16 mouse cellular contexts compared by ENCODE assay signal in the genomic region with DNA sequence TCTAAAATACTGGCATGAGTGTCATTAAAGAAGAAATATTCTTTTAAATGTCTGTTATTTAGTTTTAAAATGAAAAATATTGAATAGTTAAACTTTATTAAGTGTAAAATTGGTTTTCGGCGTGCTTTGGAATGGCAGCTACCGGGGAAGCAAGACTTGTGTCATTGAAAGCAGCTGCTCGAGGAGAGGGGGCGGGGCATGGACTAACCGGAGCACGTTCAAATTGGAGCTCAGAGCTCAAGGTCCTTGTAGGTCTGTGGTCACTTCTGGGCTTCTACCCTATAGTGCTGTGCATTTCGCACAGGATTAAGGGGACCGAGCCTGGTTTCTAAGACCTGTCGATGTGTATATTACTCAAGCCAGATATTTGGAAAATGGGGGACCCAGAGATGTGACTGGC.
DNase-seq lines count a peak whose midpoint lies in the region; ATAC-seq lines count a peak whose summit lies in the region.
"Had no signal": no experiment of that assay in that cellular context is flagged by ENCODE, and none has a peak within 500 bp of the region (broad histone marks: within the 10 kb centered on the region; RNA-seq: fewer than 3 reads in every experiment).

No protein-coding gene starts in this region.

- H3K4me2 ChIP-seq in heart, embryonic 12.5 days: no peak overlapping the region
- H3K4me2 ChIP-seq in limb, embryonic 11.5 days (ENCODE audit: low read depth, severe bottlenecking): no peak overlapping the region
- no peak overlapping the region for H3K4me2 ChIP-seq in embryonic facial prominence, embryonic 14.5 days (ENCODE audit: low read depth, low read length)
- no peak overlapping the region for H3K4me2 ChIP-seq in liver, embryonic 11.5 days
- H3K4me2 ChIP-seq: embryonic facial prominence, embryonic 12.5 days; forebrain, embryonic 13.5 days; intestine, embryonic 15.5 days; neural tube, embryonic 13.5 days had no signal

- intact Hi-C loops in heart, postnatal 14 days (cut with DNase I): no loop called here

- no peak overlapping the region for H3K4me3 ChIP-seq in heart, embryonic 12.5 days
- no peak overlapping the region for H3K4me3 ChIP-seq in limb, embryonic 11.5 days (ENCODE audit: low read depth, low read length)
- H3K4me3 ChIP-seq in limb, embryonic 10.5 days: no peak overlapping the region
- no peak overlapping the region for H3K4me3 ChIP-seq in embryonic facial prominence, embryonic 14.5 days (ENCODE audit: low read depth, low read length)
- no peak overlapping the region for H3K4me3 ChIP-seq in liver, embryonic 11.5 days (ENCODE audit: low read depth, low read length)
- H3K4me3 ChIP-seq: embryonic facial prominence, embryonic 12.5 days; forebrain, embryonic 13.5 days; intestine, embryonic 15.5 days; neural tube, embryonic 13.5 days had no signal

- no peaks in the 10 kb centered on the region for H3K9me3 ChIP-seq in heart, embryonic 12.5 days (replicated peaks)
- no peaks in the 10 kb centered on the region for H3K9me3 ChIP-seq in limb, embryonic 11.5 days (ENCODE audit: control insufficient read depth, low read length)
- H3K9me3 ChIP-seq in limb, embryonic 10.5 days (replicated peaks): no peaks in the 10 kb centered on the region
- H3K9me3 ChIP-seq in embryonic facial prominence, embryonic 14.5 days (ENCODE audit: control insufficient read depth, low read length): no peaks in the 10 kb centered on the region
- no peaks in the 10 kb centered on the region for H3K9me3 ChIP-seq in liver, embryonic 11.5 days (ENCODE audit: control insufficient read depth, low read length)
- H3K9me3 ChIP-seq: embryonic facial prominence, embryonic 12.5 days; forebrain, embryonic 13.5 days; intestine, embryonic 15.5 days; neural tube, embryonic 13.5 days had no signal

- no peaks in the 10 kb centered on the region for H3K36me3 ChIP-seq in heart, embryonic 12.5 days
- H3K36me3 ChIP-seq in limb, embryonic 11.5 days (ENCODE audit: control insufficient read depth, insufficient read depth, low read length): no peaks in the 10 kb centered on the region
- H3K36me3 ChIP-seq in limb, embryonic 10.5 days: no peaks in the 10 kb centered on the region
- no peaks in the 10 kb centered on the region for H3K36me3 ChIP-seq in embryonic facial prominence, embryonic 14.5 days (ENCODE audit: control insufficient read depth, insufficient read depth, low read length)
- H3K36me3 ChIP-seq in liver, embryonic 11.5 days (ENCODE audit: control insufficient read depth, insufficient read depth, low read length): no peaks in the 10 kb centered on the region
- H3K36me3 ChIP-seq: embryonic facial prominence, embryonic 12.5 days; intestine, embryonic 15.5 days; neural tube, embryonic 13.5 days had no signal

- no peak for ATAC-seq in heart, embryonic 12.5 days (ENCODE audit: insufficient number of reproducible peaks, low FRiP score)
- no peak for ATAC-seq in limb, embryonic 11.5 days (ENCODE audit: insufficient number of reproducible peaks, low FRiP score, low TSS enrichment, low read depth)
- no peak for ATAC-seq in embryonic facial prominence, embryonic 14.5 days (ENCODE audit: low read depth)
- no peak for ATAC-seq in liver, embryonic 11.5 days (replicated peaks; ENCODE audit: low FRiP score)
- ATAC-seq: forebrain, embryonic 13.5 days; intestine, embryonic 15.5 days; midbrain, embryonic 16.5 days had no signal

- peaks cover 6% of the 10 kb centered on the region; the same call in 1 of the 2 replicates for H3K4me1 ChIP-seq in heart, embryonic 12.5 days (replicated peaks)
- peaks cover 17% of the 10 kb centered on the region for H3K4me1 ChIP-seq in limb, embryonic 11.5 days (ENCODE audit: control insufficient read depth, insufficient read depth, low read length)
- peaks cover 45% of the 10 kb centered on the region for H3K4me1 ChIP-seq in limb, embryonic 10.5 days
- H3K4me1 ChIP-seq in embryonic facial prominence, embryonic 14.5 days (ENCODE audit: control insufficient read depth, insufficient read depth, low read length): peaks cover 8% of the 10 kb centered on the region; the same call in 1 of the 2 replicates
- no peaks in the 10 kb centered on the region for H3K4me1 ChIP-seq in liver, embryonic 11.5 days (replicated peaks; ENCODE audit: control insufficient read depth, insufficient read depth, low read length)
- H3K4me1 ChIP-seq: forebrain, embryonic 13.5 days; neural tube, embryonic 13.5 days had no signal

- peak; percentile 37 to 49 for DNase-seq in heart, adult 18-20 months
- peak; percentile 41 for DNase-seq in limb, embryonic 11.5 days (ENCODE audit: low spot score)
- DNase-seq in limb, embryonic 10.5 days (ENCODE audit: low spot score): no peak
- DNase-seq in embryonic facial prominence, embryonic 14.5 days (ENCODE audit: low spot score): peak; percentile 17
- DNase-seq in heart, postnatal 14 days: peak; percentile 23 to 35
- no peak for DNase-seq in cerebellum, adult 18-20 months
- no peak for DNase-seq in liver, embryonic 11.5 days (ENCODE audit: low spot score)
- DNase-seq: adrenal gland, adult 2 months; cerebellum, adult 2 months; retina, postnatal 1 day had no signal

- 67% methylated on average over 10 of the region's 10 CpGs for WGBS in heart, embryonic 12.5 days
- WGBS in limb, embryonic 11.5 days: 46% methylated on average over 10 of the region's 10 CpGs
- 66% methylated on average over 10 of the region's 10 CpGs for WGBS in limb, embryonic 10.5 days
- WGBS in embryonic facial prominence, embryonic 14.5 days: 47% methylated on average over 10 of the region's 10 CpGs
- 75% methylated on average over 10 of the region's 10 CpGs for WGBS in liver, embryonic 11.5 days

- H3K27me3 ChIP-seq in heart, embryonic 12.5 days (replicated peaks): no peaks in the 10 kb centered on the region
- no peaks in the 10 kb centered on the region for H3K27me3 ChIP-seq in limb, embryonic 11.5 days (ENCODE audit: control insufficient read depth, insufficient read depth, low read length)
- H3K27me3 ChIP-seq in limb, embryonic 10.5 days (ENCODE audit: low read depth, poor library complexity, severe bottlenecking): no peaks in the 10 kb centered on the region
- H3K27me3 ChIP-seq in embryonic facial prominence, embryonic 14.5 days (replicated peaks; ENCODE audit: control insufficient read depth, insufficient read depth, low read length): 0 out of 2 replicates have a peak, but pooled peaks cover 5% of the 10 kb centered on the region
- H3K27me3 ChIP-seq in liver, embryonic 11.5 days (replicated peaks; ENCODE audit: control insufficient read depth, insufficient read depth, low read length): no peaks in the 10 kb centered on the region
- H3K27me3 ChIP-seq: forebrain, embryonic 13.5 days; intestine, embryonic 15.5 days; neural tube, embryonic 13.5 days had no signal

- H3K9ac ChIP-seq in heart, embryonic 12.5 days: no peak overlapping the region
- no peak overlapping the region for H3K9ac ChIP-seq in limb, embryonic 11.5 days (ENCODE audit: low read length)
- no peak overlapping the region for H3K9ac ChIP-seq in embryonic facial prominence, embryonic 14.5 days (ENCODE audit: low read depth, low read length)
- H3K9ac ChIP-seq in liver, embryonic 11.5 days (ENCODE audit: low read depth, low read length): no peak overlapping the region
- H3K9ac ChIP-seq: embryonic facial prominence, embryonic 12.5 days; forebrain, embryonic 13.5 days; intestine, embryonic 15.5 days; neural tube, embryonic 13.5 days had no signal

- H3K27ac ChIP-seq in heart, embryonic 12.5 days (ENCODE audit: poor library complexity, severe bottlenecking): no peak overlapping the region
- H3K27ac ChIP-seq in limb, embryonic 11.5 days (replicated peaks; ENCODE audit: low read depth, low read length): no peak overlapping the region
- no peak overlapping the region for H3K27ac ChIP-seq in limb, embryonic 10.5 days
- no peak overlapping the region for H3K27ac ChIP-seq in embryonic facial prominence, embryonic 14.5 days (replicated peaks; ENCODE audit: low read depth, low read length)
- no peak overlapping the region for H3K27ac ChIP-seq in liver, embryonic 11.5 days (ENCODE audit: low read depth, low read length)
- H3K27ac ChIP-seq: embryonic facial prominence, embryonic 12.5 days; forebrain, embryonic 13.5 days; intestine, embryonic 15.5 days; neural tube, embryonic 13.5 days had no signal

Comparison
In these comparisons a context has a peak if more than half of its experiments do, and no peak if none do; other contexts are left out.
1. DNase-seq: peak in heart, adult 18-20 months (2 of 2), limb, embryonic 11.5 days (single experiment), embryonic facial prominence, embryonic 14.5 days (single experiment) and heart, postnatal 14 days (2 of 2); none in limb, embryonic 10.5 days (single experiment), cerebellum, adult 18-20 months (0 of 2) and liver, embryonic 11.5 days (single experiment).